Mouse (Mus musculus): ENCODE measurements around the gene Ust. TPM values are rescaled to one million over a fixed set of nuclear protein-coding genes. Genes with fewer than 3 reads are reported as not detected.

The Ust gene
- polyA plus RNA-seq, 1 experiment from 2014 or later, result 2.5 TPM

DNA sequence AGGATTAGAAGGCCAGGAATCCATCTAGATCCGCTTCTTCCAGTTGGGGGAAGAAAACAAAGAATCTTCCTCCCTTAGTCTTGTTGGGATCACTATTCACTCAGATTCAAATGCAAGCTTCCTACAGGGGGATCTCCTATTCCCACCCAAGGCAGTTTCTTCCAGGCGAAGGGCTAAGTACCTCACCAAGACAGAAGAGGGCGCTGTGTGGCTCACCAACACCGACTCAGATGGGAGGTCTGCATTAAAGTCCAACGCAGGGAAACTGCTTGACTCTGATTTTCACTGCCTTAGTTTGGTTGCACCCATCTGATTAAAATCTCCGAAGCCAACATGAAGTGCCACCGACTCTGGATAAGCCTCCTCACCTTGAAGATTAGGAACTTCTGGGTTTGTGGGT is 10.5 kb upstream of the Ust start:
- no peak for ATAC-seq
- no peak overlapping the region for H3K4me2 ChIP-seq (ENCODE audit: low read depth, low read length)
- no peaks in the 10 kb centered on the region for H3K4me1 ChIP-seq (ENCODE audit: control insufficient read depth, insufficient read depth, low read length)
- H3K9ac ChIP-seq (ENCODE audit: low read depth, low read length), result no peak overlapping the region
- no peaks in the 10 kb centered on the region for H3K36me3 ChIP-seq (ENCODE audit: control insufficient read depth, insufficient read depth, low read length)
- H3K9me3 ChIP-seq (ENCODE audit: control insufficient read depth, low read length), result no peaks in the 10 kb centered on the region
- no peak overlapping the region for H3K27ac ChIP-seq (ENCODE audit: low read length)
- 39% methylated on average over 7 of the region's 7 CpGs for WGBS
- no peak overlapping the region for H3K4me3 ChIP-seq (ENCODE audit: low read length)
- no peaks in the 10 kb centered on the region for H3K27me3 ChIP-seq (replicated peaks; ENCODE audit: control insufficient read depth, insufficient read depth, low read length)

- Histone ChIP-seq H3K9me3 (ENCODE audit: control insufficient read depth, low read length) (no peaks in the 10 kb centered on the region), H3K4me2 (ENCODE audit: low read depth, low read length) (no peak overlapping the region)
- WGBS, result 76% methylated on average over 1 of the region's 1 CpGs
These were observed 6.7 kb upstream of the Ust start for GRCm38 (mm10) chr10:8525354-8525753.

GRCm38 (mm10) chr10:8521536-8521935 is 2.9 kb upstream of the Ust start:
- peaks cover 5% of the 10 kb centered on the region; the same call in 1 of the 2 replicates for H3K4me1 ChIP-seq (ENCODE audit: control insufficient read depth, insufficient read depth, low read length)

More at GRCm38 (mm10) chr10:8525354-8525753, 6.7 kb upstream of the Ust start:
- Histone ChIP-seq H3K27ac (ENCODE audit: low read length) (no peak overlapping the region), H3K36me3 (ENCODE audit: control insufficient read depth, insufficient read depth, low read length) (no peaks in the 10 kb centered on the region), H3K4me3 (ENCODE audit: low read length) (no peak overlapping the region), H3K9ac (ENCODE audit: low read depth, low read length) (no peak overlapping the region), H3K4me1 (ENCODE audit: control insufficient read depth, insufficient read depth, low read length) (no peaks in the 10 kb centered on the region), H3K27me3 (replicated peaks; ENCODE audit: control insufficient read depth, insufficient read depth, low read length) (no peaks in the 10 kb centered on the region)
- ATAC-seq, result no peak

GRCm38 (mm10) chr10:8520766-8521395 is 2.3 kb upstream of the Ust start:
- WGBS, result 68% methylated on average over 7 of the region's 7 CpGs
- no peak overlapping the region for H3K9ac ChIP-seq (ENCODE audit: low read depth, low read length)
- peaks cover 13% of the 10 kb centered on the region for H3K27me3 ChIP-seq (replicated peaks; ENCODE audit: control insufficient read depth, insufficient read depth, low read length)
- H3K36me3 ChIP-seq (ENCODE audit: control insufficient read depth, insufficient read depth, low read length), result no peaks in the 10 kb centered on the region
- H3K4me2 ChIP-seq (ENCODE audit: low read depth, low read length), result no peak overlapping the region
- no peak for ATAC-seq
- H3K9me3 ChIP-seq (ENCODE audit: control insufficient read depth, low read length), result no peaks in the 10 kb centered on the region
- no peak overlapping the region for H3K4me3 ChIP-seq (ENCODE audit: low read length)
- H3K27ac ChIP-seq (ENCODE audit: low read length), result no peak overlapping the region
- peaks cover 5% of the 10 kb centered on the region; the same call in 1 of the 2 replicates for H3K4me1 ChIP-seq (ENCODE audit: control insufficient read depth, insufficient read depth, low read length)

More at GRCm38 (mm10) chr10:8521536-8521935, 2.9 kb upstream of the Ust start:
- WGBS, result 76% methylated on average over 6 of the region's 6 CpGs
- Histone ChIP-seq H3K4me2 (ENCODE audit: low read depth, low read length) (no peak overlapping the region), H3K4me3 (ENCODE audit: low read length) (no peak overlapping the region), H3K36me3 (ENCODE audit: control insufficient read depth, insufficient read depth, low read length) (no peaks in the 10 kb centered on the region), H3K27me3 (replicated peaks; ENCODE audit: control insufficient read depth, insufficient read depth, low read length) (peaks cover 13% of the 10 kb centered on the region), H3K27ac (ENCODE audit: low read length) (no peak overlapping the region), H3K9ac (ENCODE audit: low read depth, low read length) (no peak overlapping the region), H3K9me3 (ENCODE audit: control insufficient read depth, low read length) (no peaks in the 10 kb centered on the region)
- no peak for ATAC-seq

DNA sequence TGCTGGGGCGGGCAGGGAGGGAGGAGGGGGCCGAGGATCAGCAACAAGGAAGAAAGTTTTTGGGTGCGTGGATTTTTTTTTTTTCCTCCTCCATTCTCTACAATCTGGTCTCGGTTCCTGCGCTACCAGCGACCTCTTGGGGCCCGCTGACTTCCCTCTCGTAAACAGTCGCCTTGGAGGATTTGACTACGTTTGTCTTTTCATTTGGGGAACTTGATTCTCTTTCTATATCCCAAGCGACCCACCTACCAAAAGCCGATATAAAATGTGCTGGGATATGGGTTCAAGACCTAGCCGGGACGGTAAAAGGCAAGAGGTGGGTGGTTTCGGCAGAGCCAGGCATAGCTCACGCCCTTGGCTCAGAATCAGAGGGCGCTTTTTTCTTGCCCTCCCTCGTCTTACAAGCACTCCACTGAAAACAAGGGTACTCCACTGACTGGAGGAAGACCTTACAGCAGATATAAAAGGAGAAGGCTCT is 428 bp upstream of the Ust start:
- Histone ChIP-seq H3K27ac (ENCODE audit: low read length) (peak overlapping the region; percentile 50), H3K4me2 (ENCODE audit: low read depth, low read length) (peak overlapping the region; percentile 91), H3K27me3 (replicated peaks; ENCODE audit: control insufficient read depth, insufficient read depth, low read length) (peaks cover 13% of the 10 kb centered on the region), H3K9me3 (ENCODE audit: control insufficient read depth, low read length) (no peaks in the 10 kb centered on the region), H3K4me1 (ENCODE audit: control insufficient read depth, insufficient read depth, low read length) (peaks cover 5% of the 10 kb centered on the region; the same call in 1 of the 2 replicates), H3K36me3 (ENCODE audit: control insufficient read depth, insufficient read depth, low read length) (no peaks in the 10 kb centered on the region), H3K4me3 (ENCODE audit: low read length) (peak overlapping the region; percentile 78), H3K9ac (ENCODE audit: low read depth, low read length) (peak overlapping the region; percentile 76)
- WGBS, result 2% methylated on average over 18 of the region's 18 CpGs
- ATAC-seq, result peak; percentile 13; the same call in 1 of the 2 replicates

- Histone ChIP-seq H3K4me1 (ENCODE audit: control insufficient read depth, insufficient read depth, low read length) (peaks cover 5% of the 10 kb centered on the region; the same call in 1 of the 2 replicates), H3K9me3 (ENCODE audit: control insufficient read depth, low read length) (no peaks in the 10 kb centered on the region), H3K9ac (ENCODE audit: low read depth, low read length) (peak overlapping the region; percentile 76), H3K4me2 (ENCODE audit: low read depth, low read length) (peak overlapping the region; percentile 91), H3K27ac (ENCODE audit: low read length) (0 out of 2 replicates have a peak overlapping the region, but pooled peaks have one; percentile 79), H3K4me3 (ENCODE audit: low read length) (peak overlapping the region; percentile 78), H3K36me3 (ENCODE audit: control insufficient read depth, insufficient read depth, low read length) (no peaks in the 10 kb centered on the region), H3K27me3 (replicated peaks; ENCODE audit: control insufficient read depth, insufficient read depth, low read length) (peaks cover 13% of the 10 kb centered on the region)
- 0 out of 2 replicates have a peak, but pooled peaks have one; percentile 8 for ATAC-seq
- 1% methylated on average over 26 of the region's 26 CpGs for WGBS
These were observed 959 bp downstream of the Ust start for GRCm38 (mm10) chr10:8517591-8518140.

DNA sequence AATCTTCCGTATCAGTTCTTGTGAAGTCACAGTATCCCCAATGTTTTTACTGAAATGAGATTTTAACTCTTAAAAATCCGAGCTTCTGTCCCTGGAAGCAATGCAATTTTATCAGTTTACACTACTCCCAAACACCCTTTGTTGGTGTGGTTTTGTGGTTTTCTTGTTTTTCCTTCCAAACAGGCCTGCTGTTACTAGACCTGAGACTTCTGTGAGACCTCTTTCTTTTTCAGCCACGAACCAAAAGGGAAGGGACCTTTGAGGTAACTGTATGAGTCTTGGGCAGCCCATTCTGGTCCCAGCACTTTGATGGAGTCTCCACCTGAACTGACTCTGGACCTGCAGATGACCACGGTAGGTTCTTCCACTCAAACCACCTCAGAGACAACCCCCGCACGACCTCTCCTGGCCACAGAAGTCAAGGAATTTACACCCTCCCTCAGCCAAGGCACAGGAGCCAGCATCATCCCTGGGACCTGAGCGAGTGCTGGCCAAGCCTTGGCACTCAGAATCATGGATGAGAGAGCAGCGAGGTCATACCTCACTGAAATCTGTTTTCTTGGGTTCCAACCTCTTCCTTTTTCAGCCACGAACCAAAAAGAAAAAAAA is 1.6 kb downstream of the Ust start:
- Histone ChIP-seq H3K4me1 (ENCODE audit: control insufficient read depth, insufficient read depth, low read length) (peaks cover 5% of the 10 kb centered on the region; the same call in 1 of the 2 replicates), H3K9me3 (ENCODE audit: control insufficient read depth, low read length) (no peaks in the 10 kb centered on the region), H3K27ac (ENCODE audit: low read length) (no peak overlapping the region), H3K4me2 (ENCODE audit: low read depth, low read length) (peak overlapping the region; percentile 91), H3K4me3 (ENCODE audit: low read length) (peak overlapping the region; percentile 78), H3K27me3 (replicated peaks; ENCODE audit: control insufficient read depth, insufficient read depth, low read length) (peaks cover 13% of the 10 kb centered on the region), H3K9ac (ENCODE audit: low read depth, low read length) (no peak overlapping the region), H3K36me3 (ENCODE audit: control insufficient read depth, insufficient read depth, low read length) (no peaks in the 10 kb centered on the region)
- WGBS, result 20% methylated on average over 9 of the region's 9 CpGs
- ATAC-seq, result no peak

DNA sequence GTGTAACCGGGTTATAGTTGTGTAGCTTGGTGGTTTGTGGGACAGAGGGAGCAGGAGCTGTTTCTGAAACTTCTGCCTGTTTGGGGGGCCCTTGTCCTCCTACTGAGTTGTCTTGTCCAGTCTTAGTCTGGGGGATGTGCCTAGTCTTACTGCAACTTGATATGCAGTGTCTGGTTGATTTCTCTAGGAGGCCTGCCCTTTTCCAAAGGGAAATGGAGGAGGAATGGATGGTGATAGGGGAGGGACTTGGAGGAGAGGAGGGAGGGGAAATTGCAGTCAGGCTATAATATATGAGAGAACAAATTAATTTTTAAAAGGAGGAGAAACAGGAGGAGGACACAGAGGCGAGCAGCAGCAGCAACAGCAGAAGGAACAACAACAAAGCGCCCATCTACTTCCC is 4.9 kb downstream of the Ust start:
- peaks cover 13% of the 10 kb centered on the region for H3K27me3 ChIP-seq (replicated peaks; ENCODE audit: control insufficient read depth, insufficient read depth, low read length)
- no peak overlapping the region for H3K4me3 ChIP-seq (ENCODE audit: low read length)
- no peak overlapping the region for H3K27ac ChIP-seq (ENCODE audit: low read length)
- no peak overlapping the region for H3K9ac ChIP-seq (ENCODE audit: low read depth, low read length)
- peaks cover 2% of the 10 kb centered on the region; the same call in 1 of the 2 replicates for H3K4me1 ChIP-seq (ENCODE audit: control insufficient read depth, insufficient read depth, low read length)
- ATAC-seq, result no peak
- H3K36me3 ChIP-seq (ENCODE audit: control insufficient read depth, insufficient read depth, low read length), result no peaks in the 10 kb centered on the region
- H3K4me2 ChIP-seq (ENCODE audit: low read depth, low read length), result no peak overlapping the region
- no peaks in the 10 kb centered on the region for H3K9me3 ChIP-seq (ENCODE audit: control insufficient read depth, low read length)
- WGBS, result 84% methylated on average over 3 of the region's 3 CpGs

- Histone ChIP-seq H3K9me3 (ENCODE audit: control insufficient read depth, low read length) (no peaks in the 10 kb centered on the region), H3K4me2 (ENCODE audit: low read depth, low read length) (no peak overlapping the region), H3K9ac (ENCODE audit: low read depth, low read length) (no peak overlapping the region), H3K27me3 (replicated peaks; ENCODE audit: control insufficient read depth, insufficient read depth, low read length) (peaks cover 3% of the 10 kb centered on the region; the same call in 1 of the 2 replicates), H3K36me3 (ENCODE audit: control insufficient read depth, insufficient read depth, low read length) (no peaks in the 10 kb centered on the region), H3K4me3 (ENCODE audit: low read length) (no peak overlapping the region), H3K27ac (ENCODE audit: low read length) (no peak overlapping the region), H3K4me1 (ENCODE audit: control insufficient read depth, insufficient read depth, low read length) (no peaks in the 10 kb centered on the region)
- 70% methylated on average over 6 of the region's 6 CpGs for WGBS
- ATAC-seq, result no peak
These were observed 6.4 kb downstream of the Ust start for GRCm38 (mm10) chr10:8512222-8512621.

Measured in intestine, embryonic 16.5 days (tissue).